Mouse (Mus musculus) right cerebral cortex, postnatal 36 days (tissue): ENCODE measurements around the gene 1700001P01Rik.

Source experiments
- DNase-seq, 2 experiments: peaks; one replicate each; pipeline ENCODE4 v3.0.0; 2022; ENCODE audit warnings: low spot score in 2 of 2, mixed read lengths in 1 of 2

Gene 1700001P01Rik

DNA sequence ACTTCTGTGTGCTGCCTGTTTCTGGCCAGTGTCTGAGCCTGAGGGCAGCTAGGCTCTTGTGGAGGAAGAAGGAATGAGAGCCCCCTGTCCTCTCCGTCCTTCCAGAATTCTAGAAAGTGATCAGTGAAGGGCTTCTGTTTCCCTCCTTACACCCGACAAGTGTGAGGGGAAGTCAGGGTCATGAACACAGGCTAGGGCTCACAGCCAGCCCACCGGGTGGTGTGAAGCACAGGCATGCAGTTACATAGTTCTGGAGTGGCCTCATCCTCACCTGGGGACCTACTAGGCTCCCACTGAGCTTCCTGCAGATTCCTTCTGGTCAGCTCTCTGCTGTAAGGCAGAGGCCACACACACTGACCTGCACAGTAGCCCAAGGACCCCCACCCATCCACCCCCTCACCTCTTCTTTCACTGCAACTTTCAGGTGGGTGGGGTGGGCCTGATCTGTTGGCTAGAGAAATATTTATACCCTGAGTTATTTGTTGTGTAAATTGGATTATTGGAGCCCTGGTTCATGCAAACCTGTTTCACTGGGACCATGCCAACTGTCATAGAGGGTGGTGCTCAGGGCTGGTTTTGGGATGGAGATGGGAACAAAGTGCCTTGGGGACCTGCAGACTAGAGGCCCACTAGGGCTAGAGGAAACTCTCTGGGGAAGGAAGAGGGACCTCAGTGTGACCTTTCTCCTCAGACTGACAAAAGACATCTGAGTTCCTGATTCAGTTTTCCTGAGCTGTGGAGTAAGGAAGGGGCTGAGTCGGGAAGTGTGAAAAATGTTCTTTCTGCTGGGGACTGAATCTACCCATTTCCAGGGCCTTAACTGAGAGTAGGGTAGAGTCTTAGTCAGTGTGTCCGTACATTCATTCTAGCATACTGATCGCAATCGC is 33.8 kb upstream of the 1700001P01Rik start:
- no peak for DNase-seq

DNA sequence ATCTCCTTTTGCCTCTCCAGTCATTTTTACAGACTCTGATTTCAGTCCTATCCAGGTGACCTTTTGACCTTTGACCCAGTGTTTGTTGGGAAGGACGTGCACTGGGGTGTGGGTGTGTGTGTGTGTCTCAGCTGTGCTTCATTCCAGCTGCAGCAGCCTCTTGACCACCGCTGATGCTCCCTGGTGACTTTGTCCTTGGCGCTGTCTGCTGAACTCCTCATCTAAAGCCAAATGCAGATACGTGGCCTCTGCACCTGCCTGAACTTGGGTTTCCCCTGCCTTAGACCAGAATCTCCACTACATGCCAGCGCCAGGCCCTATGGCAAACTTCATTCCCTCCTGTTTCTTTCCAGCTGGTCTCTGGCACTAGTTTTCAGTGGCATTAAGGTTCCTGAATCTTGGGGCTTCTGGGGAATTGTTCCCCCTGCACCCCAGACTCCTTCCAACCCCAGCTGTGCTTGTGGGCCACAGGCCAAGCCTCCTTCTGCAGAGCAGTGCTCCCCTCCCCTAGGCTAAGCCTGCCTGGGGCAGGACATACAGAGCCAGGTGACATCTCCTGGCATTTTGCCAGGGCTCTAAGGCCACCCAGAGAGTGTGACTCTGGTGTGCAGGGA is 33.0 kb upstream of the 1700001P01Rik start:
- DNase-seq: no peak

DNA sequence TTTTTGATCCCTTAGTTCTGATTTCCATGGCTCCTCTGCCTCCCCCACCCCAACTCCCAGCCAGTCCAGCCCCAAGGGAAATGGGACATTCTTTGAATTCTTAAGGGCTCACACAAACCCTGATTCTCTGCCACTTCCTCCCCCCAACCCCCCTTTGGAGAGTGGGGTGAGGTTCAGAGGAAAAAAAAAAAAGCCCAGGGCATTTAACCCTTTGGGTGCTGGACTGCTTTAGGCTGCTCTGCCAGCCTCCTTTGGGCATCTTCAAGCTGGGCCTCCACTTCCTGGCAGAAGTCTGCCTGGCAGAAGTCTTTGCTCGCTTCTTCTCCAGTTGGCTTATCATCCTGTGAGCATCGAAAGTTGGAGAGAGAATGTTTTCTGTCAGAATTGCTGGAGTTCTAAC is 32.4 kb upstream of the 1700001P01Rik start:
- DNase-seq: no peak

DNA sequence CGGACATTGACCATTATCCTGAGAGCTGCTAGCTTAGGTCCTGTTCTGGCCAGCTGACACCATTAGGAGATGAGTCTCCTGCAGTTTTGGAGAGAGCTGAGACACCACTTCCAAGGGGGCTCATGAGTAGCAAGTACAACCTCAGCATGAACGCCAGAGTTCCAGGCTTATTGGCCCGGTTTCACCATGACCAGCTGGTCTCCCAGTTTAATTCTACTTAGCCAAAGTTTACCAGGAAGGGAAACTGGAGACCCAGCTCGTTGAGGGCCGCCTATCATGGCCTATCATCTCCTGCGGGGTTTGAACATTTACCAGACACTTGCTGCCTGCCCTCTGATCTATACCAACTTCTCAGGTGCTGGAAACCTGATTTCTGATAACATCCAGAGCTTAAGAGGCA is 31.9 kb upstream of the 1700001P01Rik start:
- no peak for DNase-seq

DNA sequence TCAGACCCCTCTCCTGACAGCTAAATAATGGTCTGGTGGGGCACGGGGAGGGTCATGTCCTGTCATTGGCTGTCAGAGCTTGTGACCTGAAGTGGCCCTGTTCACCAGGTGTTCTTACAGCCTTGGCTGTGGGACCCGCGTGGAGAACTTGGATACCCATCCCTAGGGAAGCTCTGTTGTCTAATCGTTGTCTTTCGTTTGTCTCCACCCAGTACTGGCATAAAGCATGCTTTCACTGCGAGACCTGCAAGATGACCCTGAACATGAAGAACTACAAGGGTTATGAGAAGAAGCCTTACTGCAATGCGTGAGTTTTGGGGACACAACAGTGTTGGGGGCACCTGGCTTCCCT is 30.9 kb upstream of the 1700001P01Rik start:
- DNase-seq: no peak

DNA sequence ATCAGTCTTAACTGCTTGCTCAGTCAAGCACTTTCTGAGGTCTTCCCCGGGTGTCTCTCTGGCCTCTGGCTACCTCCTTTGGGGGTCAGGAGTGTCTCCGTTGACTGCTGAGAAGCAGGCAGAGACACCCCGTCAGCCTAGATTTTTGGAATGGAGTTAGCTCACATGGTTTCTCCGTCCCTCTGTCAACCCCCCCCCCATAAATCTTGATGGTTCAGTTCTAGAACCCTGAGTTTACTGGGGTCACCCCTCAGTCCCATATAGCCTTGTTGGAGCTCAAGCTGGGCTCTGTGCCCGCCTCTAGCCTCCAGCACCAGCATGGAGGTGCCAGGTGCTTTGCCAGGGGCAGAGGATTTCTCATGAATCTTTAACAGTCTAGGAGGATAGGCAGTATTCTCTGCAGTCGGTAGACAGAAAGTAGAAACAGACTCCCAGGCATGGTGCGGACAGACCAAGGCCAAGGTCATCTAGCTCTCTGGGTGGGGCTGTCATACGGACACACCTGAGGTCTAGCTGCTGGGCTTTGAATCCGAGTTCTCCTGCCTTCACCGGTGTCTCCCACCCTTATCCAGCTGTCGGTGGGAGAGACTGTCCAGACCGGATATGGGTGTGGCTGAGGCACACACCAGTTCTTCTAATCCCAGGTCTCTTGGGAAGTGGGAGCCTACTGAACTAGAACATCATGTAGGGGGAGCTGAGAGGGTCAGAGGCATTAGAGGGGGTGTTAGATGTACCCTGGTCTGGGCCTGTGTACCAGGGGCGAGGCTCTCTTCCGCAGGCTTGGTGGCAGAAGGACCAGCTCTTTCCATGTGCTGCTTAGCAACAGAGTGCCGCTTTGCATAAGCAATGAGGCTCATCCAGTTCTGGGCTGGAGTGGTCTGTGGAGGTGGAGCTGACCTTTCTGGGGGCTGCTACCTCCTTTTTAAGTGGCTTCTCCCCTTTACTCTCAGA is 30.2 kb upstream of the 1700001P01Rik start:
- no peak for DNase-seq

DNA sequence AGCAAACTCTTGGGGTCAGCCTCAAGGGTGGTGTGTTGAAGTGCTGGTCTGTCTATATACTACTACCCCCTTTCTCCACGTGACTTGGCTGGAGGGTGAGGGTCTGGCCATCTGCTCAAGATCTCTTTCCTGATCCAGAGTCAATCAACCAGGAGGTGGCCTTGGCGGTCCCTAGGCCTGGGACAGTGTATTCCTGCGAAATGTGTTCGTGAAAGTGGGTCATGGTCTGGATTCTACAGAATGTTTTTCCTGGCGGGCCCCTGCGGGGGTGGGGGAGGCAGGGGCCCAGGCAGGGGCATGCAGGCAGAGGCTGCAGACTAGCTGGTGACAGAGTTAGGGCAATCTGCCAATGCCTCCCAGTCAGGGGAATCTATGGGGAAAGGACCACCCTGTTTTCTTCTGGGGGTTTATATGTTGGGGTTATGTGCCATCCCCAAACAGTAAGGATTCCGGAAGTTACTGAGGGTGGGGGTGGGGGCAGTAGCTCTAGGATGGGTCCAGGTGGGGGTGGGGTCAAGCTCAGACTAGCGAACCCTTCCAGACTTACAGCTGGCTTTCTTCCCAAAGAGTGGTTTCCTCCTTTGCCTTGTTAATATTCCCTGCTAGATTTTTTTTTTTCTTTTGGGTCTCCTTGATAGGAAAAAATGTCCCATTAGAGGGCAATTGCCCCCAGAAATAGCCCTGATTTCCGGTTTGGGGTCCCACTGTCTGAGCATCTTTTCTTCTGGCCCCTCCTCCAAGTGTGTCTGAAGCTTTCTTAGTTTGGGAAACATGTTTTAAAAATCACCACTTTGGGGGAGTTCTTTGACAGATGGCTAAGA is 29.3 kb upstream of the 1700001P01Rik start:
- no peak for DNase-seq

DNA sequence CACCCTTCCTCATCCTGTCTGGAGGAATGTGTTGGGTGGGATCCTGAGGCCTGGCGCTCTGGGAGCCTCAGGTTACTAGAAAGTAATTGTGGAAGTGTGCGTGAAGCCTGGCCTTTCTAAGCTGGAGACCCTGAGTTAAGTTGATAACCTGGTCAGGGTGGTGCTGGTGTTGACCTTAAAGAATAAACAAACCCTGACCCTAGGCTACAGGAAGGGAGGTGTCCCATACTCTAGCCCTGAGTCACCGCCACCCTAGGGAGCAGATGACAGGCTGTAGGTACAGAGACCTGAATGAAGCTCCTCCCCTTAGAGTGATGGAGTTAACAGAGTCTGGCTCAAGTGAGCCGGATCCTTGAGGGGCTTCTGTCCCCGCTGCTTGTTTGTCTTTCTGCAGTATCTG is 28.1 kb upstream of the 1700001P01Rik start:
- no peak for DNase-seq

DNA sequence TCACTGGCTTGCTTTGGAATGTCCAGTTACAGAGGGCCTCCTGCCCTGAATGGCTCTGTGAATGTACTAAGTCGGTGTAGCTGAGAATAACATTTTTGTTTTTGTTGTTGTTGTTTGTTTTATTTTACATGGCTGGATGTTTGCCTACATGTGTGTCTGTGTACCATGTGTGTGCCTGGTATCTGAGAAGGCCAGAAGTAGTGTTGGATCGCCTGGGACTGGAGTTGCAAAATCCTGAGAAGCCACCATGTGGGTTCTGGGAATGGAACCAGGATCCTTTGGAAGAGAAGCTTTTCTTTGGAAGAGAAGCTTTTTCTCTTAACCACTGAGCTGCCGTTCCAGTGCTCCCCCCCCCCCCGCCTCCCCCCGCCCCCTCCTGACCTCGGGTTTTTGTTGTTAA is 26.8 kb upstream of the 1700001P01Rik start:
- no peak for DNase-seq

DNA sequence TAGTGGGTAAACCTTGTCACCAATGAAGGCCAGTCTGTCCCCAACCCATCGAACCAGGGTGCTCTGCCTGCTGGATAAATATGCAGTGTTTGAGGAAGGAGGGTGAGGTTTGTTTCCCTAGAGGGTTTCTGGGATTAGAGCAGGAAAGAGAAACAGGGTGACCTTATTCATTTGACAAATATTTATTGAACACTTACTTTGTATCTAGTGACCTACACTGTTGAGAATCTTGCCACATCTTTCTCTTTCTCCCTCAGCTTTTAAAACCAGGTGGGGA is 26.4 kb upstream of the 1700001P01Rik start:
- DNase-seq: no peak

DNA sequence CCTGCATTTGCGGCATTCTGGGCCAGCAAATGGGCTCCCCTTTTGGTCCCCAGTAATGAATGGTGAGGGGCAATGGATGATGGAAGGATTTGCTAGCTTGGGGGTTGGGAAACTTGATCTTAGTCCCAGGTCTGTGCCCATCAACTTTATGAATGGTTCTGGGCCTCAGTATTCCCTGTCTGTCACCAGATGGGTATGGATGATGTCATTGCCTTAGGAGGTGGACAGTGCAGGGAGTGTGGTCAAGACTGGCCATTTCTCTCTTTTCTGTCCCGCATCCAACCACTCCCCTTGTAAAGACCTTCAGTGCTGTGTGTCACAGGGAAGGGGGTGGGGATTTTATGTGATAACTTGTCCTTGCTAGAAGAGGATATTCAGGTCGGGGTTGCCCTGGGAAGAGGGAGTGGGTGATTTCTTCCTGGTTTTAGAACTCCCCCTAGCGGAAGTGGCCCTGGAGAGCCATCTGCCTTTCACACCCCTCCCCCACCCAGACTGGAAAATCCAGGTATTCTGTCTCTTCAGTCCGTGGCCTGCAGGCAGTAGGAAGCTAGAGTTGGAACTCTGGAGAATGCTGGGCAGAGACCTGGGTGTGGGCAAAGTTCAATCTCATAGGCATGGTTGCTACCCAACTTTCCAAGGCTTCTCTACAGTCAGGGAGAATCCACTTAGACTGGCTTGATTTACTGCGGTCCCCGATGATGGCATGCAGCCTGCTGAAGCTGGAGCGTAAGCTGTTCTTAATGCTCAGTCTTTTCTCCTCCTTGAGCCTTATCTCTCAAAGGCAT is 25.9 kb upstream of the 1700001P01Rik start:
- DNase-seq: no peak

DNA sequence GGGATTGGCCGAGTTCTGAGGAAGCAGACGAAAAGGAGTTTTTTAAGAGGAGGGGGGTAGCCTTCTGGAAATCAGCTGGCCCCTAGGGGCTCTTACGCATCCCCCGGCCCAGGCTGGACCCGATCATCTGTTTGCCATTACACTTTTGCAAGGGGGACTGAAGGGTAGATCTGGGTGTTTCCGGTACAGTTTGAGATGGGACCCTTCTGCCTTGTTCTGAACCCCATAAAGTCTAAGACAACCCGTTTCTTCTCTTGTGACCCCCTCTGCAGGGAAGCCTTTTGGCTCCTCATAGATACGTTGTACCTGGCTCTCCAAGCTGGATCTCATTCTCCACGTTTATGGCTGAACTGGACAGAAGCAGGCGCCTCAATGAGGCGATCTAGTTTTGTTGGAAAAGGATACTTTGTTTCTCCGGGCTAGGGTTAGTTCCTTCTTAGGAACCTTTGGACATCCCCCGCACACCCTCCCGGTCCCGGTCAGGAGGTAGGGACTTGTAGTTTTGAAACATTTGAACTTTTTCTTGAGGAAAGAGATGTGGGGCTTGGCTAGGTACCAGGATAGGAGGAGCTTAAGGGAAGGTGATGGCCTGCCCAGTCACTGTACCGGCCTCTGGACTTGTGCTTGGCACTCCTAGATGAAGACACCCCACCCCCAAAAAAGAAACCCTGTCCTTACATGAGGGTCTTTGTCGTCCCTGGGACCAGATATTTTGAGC is 25.1 kb upstream of the 1700001P01Rik start:
- no peak for DNase-seq

DNA sequence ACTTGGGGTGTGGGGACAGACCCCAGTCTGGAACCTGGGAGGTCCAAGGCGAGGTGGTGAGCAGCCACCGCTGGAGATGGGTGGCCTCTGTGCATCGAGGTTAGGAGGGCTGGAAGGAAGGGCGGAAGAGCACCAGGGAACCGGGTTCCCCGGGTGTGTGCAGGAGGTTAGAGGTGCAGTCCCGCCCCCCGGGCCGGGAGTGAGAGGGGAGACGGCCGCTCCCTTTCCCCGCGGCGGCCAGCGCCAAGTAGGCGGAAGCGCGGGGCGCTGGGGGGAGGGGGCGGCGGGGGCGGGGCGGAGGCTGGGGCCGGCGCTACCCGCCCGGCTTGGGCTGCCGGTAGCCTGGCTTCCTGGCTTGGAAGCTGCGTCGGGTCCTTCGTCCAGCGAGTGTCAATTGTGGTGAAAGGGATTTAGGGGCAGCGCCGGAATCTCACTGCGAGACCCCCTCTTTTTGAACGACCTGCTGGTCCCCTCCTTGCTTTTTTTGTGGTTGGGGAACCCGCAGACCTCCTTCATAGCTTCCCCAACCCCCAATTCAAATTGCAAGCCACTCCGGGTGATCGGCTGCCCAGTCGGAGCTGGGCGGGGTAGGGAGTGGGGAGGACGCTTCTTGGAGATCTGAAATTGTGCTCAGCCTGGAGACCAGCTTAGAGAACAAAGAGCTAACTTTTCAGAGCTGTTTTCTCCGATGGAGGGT is 24.4 kb upstream of the 1700001P01Rik start:
- DNase-seq: no peak

DNA sequence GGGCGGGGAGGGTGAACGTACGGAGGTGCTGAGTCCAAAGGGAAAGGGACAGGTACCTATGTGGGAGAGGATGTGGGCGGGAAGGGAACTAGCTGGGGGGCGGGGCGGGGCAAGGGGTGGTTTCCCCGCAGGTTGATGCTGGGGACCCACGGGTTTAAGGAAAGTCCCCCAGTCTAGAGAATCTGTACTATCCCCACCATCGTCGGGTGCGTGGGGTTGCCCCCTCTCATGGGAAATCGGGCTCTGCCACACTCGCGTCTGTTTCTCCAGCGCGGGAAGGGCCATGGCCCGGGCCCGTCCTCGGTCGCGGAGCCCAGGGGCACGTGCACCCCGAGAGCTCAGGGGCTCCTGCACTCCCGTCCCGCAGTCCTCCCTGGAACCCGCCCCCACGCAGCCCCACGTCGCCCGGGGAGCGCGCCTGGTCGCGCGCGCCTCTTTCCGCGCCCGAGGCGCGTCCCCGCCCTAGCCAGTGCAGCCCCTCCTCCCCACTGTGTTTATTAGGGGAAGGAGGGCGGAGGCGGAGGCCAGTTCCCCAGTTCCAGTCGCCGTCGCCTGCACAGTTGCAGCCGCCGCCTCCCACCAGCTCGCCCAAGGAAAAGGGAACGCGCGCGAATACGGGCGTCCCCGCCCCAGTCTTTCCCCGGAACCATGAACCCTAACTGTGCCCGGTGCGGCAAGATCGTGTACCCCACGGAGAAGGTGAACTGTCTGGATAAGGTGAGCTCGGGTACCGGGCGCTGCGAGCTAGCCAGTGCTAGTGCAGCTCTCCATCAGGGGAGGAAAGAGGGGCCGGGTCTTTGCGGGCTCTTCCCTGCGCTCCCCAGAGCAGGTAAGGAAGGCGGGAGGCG is 23.7 kb upstream of the 1700001P01Rik start:
- DNase-seq: peak; percentile 76 to 79

DNA sequence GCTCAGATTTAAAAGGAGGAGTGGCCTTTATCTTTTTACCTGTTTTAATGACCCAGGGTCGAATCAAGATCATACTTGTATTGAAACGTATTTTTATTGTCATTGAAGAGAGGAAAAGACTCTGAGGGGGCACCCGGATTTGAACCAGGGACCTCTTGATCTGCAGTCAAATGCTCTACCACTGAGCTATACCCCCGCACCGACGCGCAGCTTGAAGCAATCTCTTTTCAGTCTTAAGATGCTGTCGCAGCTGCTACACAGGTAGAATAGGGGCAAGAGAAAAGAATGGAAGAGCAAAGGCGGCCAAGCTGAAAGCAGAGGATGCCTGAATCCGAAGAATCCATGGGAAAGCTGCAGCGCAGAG is 23.0 kb upstream of the 1700001P01Rik start, which contains the start of gene Lasp1:
TSS of gene Lasp1 (plus strand) at position 219 of the 364 bp plus-strand sequence.
- peak; percentile 86 to 87 for DNase-seq

DNA sequence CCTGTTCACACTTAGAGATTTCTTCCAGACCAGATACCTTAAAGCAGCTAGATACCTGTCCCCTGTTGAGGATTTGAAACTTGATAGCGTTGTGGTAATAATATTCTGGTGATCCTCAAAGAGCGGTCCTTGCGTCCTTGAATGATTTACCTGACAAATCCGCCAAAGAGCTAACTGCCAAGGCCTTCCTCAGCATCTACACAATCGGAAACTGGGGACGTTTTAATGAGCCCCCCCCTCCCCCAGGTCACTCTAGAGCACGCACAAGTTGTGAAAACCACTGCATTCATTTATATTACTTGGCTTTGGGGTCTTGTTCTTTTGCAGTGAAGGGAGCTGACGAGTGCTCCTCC is 22.3 kb upstream of the 1700001P01Rik start:
- DNase-seq: no peak

DNA sequence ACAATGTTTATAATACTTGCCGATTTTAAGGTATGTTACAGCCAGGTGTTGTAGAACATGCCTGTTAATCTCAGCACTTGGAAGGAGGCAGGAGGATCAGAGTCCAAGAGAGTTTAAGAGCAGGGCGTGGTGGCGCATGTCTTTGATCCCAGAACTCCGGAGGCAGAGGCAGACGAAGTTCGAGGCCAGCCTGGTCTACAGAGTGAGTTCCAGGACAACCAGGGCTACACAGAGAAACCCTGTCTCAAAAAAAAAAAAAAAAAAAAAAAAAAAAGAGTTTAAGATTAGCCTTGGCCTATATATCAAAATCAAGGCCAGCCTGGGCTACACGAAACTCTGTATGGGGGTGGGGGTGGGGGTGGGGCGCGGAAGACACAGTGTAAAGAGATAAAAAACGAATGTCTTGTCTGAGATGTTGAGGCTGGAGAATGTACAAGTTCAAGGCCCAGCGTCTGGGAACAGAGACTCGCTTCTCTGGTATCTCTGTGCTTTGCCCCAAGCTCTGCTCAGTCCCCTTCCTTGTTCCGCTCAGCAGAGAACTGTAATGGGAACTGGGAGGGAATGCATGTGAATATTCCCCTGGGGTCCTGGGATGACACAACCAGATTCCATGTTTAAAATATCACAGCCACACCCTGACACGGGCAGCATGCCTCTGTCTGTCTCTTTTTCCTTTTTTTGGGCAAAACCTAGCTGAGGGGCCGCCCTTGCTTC is 21.8 kb upstream of the 1700001P01Rik start:
- no peak for DNase-seq

DNA sequence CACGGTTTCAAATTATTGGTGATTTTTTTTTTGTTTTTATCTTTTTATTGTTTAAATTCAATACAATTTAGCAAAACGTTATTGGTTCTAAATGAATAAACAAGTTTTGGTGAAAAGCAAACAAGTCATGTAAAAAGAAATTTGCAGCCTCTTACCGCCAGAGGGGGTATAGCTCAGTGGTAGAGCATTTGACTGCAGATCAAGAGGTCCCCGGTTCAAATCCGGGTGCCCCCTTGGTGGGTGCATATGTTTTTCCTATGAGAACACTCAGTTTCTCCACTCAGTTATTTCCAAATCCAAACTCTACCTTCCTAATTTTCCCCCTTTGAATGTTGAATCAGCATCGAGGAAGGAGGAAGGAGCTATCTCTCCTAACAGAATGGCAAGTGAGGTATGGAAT is 21.2 kb upstream of the 1700001P01Rik start:
- peak; percentile 65 to 67 for DNase-seq
